Mouse (Mus musculus) MN1 (cell line): Measurements from ENCODE around the gene Ghrl.
A peak's percentile ranks its signal among the peaks of the same experiment; 100 is the strongest.
"Not testable (repeated sequence)": the region's sequence is repeated elsewhere in the genome, so short reads cannot be mapped to it uniquely, and the experiment has no call there.

ENCODE experiments used
- DNase-seq: peaks from one replicate; pipeline ENCODE4 v3.0.0-alpha.2; 2016; ENCODE audit warnings: low spot score

Ghrl gene

DNA sequence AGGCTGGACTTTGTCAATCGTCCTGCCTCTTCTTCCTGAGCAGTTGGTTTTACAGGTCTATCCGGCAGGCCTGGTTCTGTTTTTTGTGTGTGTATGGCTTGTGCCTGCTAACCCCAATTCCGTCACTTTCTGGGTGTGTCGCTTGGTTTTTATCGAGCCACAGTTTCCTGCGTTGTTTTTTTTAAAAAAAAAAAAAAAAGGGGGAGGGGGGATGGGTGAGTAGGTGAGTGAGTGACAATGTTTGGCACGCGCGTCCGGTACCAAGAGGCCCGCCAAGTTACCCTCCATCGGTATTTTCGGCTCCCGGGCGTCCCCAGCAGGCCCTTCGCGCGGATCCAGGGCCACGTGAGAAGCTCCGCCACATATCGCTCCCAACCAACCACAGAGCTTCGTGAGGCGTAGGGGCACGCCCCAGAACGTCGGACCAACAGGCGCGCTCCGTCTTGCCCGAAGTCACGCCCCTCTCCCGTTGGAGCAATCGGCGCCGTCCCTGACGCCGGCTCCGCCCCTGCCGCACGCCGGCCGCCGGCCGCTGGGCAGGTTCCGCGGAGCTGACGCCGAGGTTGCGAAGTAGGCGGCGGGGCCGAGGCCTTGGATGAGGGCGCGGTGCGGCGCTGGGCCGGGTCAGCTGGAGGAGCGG is 23.0 kb downstream of the Ghrl start, which contains the start of gene Tatdn2:
TSS of gene Tatdn2 (plus strand) at position 469 of the 640 bp plus-strand sequence.
- DNase-seq = peak; percentile 97

DNA sequence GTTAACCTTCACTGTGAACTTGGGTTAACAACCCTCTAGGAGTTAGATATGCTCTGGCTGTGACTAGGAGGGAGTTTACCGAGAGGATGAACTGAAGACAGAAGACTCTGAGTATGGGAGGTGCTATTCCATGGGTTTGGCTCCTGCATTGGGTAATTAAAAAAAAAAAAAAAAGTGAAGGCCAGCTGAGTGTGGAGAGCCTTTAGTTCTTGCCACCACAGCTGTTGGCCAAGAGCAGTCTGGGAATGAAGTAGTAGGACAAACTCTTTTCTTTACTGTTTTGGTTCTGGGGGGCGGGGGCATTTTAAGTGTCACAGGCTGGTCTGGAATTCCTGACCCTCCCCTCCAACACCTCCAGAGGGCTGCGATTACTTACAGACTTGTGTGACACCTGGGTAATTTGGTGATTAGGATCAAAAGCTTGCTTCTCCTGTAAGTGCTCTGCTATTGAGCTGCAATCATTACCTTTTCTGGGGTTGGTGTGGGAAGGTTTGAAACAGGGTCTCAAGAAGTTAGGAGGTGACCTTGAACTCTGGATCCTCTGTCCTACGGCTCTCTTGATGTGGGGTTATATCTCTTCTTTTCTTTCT is 23.8 kb downstream of the Ghrl start:
- peak; percentile 19 for DNase-seq

DNA sequence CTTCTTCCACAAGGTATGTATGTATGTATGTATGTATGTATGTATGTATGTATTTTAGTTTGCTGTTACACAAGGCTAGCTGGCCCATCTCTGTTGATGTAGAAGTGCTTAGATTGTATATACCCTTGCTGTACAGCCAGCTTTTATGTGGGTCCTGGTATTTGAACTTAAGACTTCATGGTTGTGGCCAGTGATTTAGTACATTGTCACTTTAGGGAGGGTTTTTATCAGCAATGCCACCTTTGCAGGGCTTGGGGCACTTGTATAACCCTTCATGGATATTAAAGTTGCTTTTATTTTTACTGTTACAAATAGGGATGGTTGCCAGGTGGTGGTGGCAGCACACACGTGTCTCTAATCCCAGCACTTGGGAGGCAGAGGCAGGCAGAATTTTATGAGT is 24.5 kb downstream of the Ghrl start:
- DNase-seq = no peak

DNA sequence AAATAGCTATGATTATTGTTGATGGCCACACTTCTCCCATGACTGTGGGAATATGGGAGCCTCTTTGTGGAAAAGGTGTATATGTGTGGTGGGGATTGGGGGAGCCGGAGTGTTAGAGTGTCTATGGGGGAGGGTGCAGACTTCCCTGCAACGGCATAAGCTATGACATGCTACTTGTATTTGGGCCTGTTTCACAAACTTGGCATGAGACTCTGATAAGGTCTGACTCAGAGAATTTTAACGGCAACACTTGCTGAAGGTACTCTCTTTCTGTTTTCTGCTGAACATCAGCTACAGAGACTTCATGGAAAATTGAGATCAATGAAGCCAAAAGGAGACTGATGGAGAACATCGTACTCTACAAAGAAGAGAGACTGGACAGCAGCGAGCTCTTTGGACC is 26.3 kb downstream of the Ghrl start:
- no peak for DNase-seq

DNA sequence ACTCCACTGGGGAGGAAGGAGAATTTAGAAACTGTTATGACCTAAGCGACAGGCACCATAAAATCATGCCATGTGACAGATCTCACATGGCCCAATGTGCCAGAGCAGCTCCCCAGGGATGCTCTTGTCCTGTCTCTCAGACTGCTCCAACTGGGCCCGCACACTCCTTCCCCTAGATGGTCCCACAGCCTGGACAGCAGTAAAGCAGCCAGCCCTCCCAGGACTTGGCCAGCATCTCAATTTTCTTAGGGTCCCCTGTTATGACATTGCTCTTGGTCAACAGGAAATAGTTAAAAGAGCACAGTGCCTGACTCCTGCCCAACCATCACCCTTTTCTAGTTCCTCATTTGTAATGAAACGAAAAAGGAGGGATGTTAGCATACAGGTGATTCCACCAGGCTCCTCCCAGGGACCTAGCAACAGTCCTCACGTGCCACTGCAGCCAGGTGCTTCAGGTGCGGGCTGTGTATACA is 27.0 kb downstream of the Ghrl start:
- no peak for DNase-seq

DNA sequence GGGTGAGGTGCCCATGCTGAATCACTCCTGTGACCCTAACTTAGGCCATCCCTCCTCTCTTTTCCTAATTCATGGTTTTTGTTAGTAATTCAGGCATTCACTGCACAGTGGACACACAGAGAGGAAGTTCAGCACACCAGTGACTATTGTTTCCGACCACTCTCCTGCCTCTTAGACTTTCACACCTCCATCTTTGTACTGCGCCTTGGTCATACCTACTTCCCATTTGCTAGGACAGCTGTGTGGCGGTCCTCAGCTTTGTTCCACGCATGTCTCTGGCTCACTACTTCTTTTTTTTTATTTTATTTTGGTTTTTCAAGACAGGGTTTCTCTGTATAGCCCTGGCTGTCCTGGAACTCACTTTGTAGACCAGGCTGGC is 28.6 kb downstream of the Ghrl start:
- no peak for DNase-seq

DNA sequence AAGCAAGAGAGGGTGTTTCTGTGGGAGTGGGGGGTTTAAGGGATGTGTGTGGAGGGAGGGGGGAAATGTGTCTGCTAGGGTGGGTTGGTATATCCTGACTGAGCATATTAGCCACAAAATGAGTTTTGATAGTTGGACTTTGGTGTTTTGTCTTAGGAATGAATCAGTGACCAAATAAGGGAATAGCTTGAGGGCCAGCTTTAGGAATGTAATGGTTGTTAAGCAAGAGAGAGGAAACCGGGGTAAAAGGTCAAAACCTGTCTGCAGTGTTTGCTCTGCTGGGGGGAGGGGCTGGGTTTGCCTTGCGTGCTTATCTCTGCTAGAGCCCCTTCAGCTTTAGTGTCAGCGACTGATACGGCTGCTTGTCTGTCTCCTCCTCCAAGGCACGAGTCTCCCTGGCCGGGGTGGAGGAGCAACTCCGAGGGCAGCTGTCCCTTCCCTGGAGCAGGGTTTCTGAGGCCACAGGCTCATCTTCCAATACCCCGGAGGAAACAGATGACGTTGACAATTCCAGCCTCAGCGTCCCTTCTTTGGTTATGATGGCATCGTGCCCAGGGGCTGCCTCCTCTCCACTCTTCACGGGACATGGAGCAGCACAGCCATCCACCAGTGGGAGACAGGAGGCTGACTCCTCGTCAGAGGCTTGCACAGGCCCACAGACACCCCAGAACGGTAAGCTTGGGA is 29.1 kb downstream of the Ghrl start:
- peak; percentile 37 for DNase-seq

DNA sequence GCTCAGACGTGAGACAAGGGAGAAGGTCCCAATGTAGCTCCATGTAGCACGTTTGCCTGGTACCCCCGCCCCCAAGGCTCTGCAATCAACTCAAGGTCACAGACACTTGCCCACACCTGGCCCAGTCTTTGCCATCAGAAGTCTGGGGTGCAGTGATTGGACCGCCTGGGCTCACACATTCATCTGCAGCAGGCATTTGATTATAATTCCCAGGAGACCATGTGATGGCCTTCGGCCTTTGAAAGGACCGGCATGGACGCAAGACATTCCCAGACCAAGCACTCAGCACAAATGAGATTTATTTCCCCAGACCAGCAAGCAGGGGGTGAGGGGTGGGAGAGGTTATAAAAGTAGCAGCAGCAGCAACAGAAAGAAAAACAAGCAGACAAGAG is 29.7 kb downstream of the Ghrl start:
- peak; percentile 59 for DNase-seq

DNA sequence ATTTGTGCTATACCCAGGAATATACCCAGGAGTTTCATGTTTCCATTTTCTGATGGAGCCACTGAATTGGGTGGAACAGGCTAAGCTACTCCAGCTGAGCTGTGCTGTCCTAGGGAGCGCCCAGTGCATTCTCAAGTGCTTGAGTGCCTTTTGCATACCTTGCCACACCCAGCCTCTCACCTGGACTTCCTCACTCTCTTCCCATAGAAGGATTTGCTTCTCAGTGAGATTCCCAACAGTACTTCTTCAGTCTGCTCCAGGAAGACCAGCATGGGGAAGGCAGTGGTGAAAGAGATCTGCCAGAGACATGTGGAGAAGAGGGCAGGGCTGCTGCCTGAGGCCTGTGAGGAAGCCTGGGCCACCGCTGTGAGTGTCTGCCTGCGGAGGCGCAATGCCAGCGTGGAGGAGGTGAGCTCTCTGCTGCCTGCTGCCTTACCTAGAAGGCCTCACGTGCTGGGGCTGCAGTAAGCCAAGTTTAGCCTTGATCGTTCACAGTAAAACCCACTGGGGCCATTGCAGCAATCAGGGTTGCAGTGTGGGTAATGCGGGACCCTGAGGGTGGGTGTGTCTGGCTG is 33.0 kb downstream of the Ghrl start:
- no peak for DNase-seq

DNA sequence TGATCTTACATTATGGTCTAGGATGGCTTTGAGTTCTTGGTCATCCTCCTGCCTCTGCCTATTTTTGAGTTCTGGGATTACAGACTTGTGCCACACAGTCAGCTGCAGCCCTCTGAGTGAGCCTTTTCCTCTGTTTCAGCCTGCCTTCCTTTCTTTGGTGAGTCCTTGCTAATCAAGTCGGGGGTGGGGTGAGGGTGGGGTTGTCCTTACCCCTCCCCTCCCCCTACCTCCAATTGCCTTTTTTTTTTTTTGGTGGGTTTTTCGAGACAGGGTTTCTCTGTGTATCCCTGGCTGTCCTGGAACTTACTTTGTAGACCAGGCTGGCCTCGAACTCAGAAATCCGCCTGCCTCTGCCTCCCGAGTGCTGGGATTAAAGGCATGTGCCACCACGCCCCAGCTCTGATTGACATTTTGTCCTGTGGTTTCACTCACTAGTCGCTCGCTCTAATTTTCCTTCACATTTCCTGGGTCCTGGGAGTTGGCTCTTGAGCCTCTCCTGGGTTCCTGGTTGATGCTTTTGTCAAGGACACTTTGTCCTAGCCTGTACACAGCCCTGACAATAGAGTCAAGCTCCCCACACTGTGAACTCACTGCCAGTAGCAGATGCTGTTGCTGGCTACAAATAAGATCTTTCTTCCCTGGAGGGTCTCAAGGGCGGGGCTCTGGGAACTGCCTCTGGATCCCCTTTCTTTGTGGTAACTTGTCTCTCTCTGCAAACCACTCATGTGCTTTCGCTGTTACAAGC is 36.4 kb downstream of the Ghrl start:
- DNase-seq = no peak

DNA sequence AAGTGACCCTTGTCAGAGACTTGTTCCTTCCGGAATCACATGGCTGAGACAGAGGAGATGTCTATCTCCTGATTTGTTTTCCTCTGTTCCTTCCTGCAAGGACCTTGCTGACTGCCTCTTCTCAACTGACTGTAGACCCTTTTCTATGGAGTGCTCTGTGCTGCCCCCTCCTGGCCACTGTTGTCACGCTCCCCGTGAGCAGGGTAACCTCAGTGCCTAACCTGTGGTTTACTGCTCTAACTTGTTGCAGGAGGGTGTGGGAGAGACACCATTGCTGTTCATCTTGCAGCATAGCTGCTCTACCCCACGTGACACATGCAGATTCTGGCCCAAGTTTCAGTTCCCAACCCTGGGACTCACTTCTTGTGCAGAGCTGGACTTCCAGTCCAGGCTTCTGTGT is 38.4 kb downstream of the Ghrl start:
- DNase-seq = peak; percentile 67

DNA sequence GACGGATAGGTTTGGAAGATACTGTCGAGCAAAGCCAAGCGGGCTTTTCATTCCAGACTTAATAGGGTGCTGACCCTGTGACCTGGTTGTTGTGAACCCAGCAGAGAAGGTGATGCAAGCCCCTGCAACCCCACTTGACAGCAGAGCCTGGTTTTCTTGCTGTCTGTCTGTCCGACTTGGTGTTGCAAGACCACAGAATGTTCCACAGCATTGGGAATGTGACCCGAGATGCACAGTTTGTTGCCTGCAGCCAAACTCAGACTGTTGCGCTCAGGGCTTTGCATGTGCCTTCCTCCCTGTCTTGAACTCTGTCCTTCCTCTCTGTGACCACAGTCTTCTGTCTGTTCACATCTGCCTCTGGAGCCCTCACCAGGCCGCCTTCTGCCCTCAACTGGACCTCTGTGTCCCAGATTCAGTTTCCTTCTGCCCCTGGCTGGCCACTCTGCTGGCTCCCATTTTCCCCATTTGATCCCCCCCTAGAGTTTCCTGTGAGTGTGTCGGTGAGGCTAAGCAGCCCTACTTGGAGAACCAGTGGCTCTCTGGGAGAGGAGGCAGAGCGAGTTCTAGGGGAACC is 39.6 kb downstream of the Ghrl start:
- DNase-seq = no peak

DNA sequence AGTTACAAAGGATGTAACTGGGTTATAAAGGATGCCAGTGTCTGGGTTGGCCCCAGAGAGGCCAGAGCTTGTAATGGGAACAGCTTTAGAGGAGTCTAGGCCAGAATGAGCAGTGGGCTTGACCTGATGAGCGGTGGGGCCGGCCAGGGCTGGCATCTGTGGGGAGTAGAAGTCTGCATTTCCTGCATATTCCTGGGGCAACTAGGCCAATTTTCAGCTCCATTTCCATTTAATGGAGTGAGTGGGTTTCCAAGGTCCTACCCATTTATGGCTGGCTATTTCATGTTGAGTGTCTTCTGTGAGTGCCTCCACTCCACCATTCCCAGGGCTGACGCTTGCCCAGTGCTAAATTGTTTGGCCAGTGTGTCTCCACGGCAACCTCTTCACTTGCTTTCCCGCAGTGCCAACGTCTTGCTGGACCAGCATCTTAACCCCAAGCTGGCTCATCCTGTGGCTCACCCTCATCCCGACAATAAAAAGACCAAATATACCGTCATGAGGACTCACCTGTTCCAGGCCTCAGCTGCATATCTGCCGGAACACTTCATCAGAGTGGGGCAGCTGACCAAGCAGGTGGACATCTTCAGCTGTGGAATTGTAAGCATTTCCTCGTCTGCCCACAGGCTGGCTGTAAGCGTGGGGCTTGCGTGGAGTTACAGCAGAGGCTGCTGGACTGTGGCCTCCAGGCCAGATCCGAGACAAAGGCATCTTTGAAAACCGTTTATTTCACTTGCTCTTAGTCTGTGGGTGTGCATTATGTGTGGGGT is 41.3 kb downstream of the Ghrl start:
- DNase-seq = no peak

DNA sequence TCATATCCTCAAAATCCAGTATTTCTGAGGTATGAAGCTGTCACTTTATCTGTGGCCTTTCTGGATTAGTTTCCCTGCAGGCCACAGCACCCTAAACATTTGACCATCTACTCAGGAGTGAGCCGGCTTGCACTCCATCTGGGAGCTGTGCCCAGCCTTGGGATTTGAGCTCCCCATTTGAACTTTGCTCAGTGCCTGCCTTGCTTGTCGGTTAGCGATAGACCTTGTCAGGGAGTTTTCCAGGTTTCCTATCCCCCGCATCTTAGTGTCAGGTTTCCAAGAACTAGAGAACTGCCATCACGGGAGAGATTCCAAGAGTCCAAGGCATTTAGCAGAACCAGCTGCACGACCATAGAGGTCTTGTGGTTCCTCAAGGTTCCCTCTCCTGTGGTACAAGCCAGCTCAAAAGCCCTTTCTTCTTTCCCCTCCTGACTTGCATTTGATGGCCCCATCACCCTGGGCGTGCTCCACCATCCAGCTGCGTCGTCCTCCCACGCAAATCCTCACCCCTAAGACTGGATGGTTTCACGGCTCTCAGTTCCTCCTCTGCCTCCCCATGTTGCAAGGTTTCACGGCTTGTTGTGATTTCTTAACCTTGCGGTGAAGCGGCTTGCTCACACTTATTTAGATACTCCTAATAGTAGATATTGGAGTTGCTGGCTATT is 42.5 kb downstream of the Ghrl start:
- no peak for DNase-seq

DNA sequence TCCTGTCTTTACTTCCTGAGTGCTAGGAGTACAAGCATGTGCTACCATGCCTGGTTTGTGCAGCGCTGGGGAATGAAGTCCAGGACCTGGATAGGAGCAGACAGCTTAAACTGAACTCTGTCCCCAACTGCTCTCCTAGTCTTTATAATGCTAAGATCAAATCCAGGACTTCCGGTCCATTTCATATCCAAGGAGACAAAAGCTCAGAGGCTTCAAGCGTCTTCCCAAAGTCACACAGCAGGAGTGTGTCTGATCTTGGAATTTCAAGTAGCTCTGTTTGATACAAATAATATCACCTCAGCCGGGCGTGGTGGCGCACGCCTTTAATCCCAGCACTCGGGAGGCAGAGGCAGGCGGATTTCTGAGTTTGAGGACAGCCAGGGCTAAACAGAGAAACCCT is 43.7 kb downstream of the Ghrl start:
- DNase-seq = no peak

DNA sequence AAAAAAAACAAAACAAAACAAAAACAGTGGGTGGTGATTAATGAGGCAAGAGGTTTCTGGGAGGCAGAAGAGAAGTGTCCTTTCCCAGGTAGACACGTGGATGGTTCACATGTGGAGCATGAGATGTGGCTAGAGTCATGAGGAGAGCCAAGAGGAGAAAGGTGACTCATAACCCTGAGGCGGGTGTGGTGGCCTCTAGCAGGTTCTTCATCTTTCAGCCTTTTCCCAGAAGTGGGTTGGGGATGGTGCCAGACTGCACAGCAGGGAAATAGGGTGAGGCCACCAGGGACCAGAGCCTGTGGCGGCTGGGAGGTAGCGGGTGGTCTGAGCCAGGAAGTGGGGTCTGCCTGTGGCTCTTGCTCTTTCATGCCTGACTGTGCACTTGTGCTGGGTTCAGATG is 44.4 kb downstream of the Ghrl start:
- DNase-seq = no peak

DNA sequence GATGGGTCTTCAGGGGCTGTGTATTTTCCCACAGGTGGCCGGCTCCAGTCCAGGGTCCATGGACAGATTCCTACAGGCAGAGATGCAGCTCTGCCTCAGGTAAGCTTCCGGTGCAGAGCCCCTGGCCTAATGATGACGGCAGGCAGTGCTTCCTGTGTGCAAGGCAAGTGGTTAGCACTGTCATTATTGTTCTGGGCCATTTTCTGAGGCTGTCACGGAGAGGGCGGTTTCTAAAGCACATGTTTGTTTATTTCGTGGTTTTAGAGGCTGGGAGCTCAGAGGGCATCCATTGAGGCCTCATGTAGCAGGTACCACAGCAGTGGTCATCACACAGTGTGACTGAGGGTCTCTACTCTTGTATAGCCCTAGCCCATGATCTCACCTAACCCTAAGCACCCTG is 46.7 kb downstream of the Ghrl start:
- DNase-seq = no peak

DNA sequence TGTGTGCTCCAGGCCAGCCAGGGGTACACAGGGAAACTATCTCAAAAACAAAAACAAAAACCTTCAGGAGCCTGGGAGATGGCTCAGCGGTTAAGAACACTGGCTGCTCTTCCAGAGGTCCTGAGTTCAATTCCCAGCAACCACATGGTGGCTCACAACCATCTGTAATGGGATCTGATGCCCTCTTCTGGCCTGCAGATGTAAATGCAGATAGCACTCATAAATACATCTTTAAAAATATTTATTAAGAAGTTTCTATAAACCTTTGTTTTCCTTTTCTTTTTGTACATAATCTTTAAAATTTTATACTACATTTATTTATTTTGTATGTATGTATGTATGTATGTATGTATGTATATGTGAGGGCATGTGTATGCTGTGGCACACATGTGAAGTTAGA is 47.7 kb downstream of the Ghrl start:
- not testable (repeated sequence) for DNase-seq

DNA sequence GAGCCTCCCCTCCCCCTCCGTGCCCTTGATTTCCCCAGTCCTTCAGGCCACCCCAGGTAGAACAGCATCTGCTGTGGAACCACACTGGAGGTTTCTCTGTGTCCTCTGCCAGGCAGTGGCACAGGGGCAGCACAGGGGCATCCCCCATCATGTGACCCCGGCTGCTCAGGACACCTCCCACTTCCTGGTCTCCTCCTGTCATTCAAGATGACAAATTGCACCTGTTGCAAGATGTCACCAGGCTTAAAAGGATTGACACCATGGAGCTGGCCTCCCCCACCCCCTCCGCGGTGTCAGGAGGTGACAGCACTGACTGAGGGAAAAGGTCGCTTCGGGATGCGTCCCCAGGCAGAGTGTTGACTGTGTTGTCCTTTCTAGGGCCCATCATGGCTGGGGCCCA is 49.9 kb downstream of the Ghrl start:
- DNase-seq = no peak

DNA sequence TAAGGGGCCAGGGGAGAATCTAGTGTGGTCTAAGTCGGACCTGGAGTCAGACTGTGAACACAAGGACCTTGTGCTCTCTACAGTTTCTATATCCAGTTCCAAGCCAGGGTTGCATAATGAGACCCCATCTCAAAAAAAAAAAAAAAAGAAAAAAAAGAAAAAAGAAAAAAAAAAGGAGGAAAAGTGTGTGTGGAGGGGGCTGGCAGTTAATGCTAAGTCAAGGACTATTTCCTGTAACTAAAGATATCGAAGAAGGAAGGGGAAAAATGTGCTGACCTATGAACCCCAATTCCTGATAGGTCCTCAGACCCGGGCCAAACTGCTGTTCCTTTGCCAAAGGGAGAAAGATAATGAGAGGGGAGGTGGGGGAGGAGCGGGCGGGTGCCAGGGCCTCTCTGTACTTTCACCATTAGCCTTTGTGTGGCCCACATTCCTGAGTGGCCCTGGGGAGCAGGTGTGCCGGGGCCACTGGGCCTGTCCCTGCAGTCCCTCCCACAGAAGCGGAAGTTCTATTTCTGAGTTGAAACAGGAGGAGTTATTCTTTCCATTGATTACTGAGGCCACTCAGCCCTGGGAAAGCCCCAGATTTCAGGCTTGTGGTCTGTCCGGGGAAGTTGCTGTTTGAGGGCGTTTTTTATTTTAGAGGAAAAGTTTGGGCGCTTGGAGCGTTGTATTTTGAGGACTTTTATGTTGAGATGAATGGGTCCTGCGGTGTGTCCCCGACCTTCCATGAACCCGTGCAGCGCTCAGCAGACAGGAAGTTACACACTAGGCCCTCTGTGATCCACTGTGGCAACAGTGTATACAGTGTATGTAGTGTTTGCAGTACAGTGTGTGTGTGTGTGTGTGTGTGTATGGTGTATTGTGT is 51.2 kb downstream of the Ghrl start:
- no peak for DNase-seq
